Mouse (Mus musculus) heart, embryonic 16.5 days (tissue): ENCODE measurements at regions not wholly inside any gene's neighbourhood (a gene's known extent, or its start where the extent isn't known, plus 50 kb on each side); places are given as distances from the start of the nearest gene placed in this dataset.

Experiments
- ATAC-seq: fragments of 200-750 bp; cut with Nextera tagmentation; replicated peaks from 2 replicates; pipeline ENCODE4 v1.8.0; 2017; ENCODE audit warnings: moderate number of reproducible peaks; ENCODE audit not compliant: insufficient read depth, low FRiP score; ENCODE audit errors: extremely low read depth
- H3K27ac ChIP-seq: fragments of 300-500 bp; sonication (generic); 2 replicates; pipeline ENCODE4 v1.5.1; 2014; ENCODE audit warnings: mild to moderate bottlenecking, low read length, control low read depth, moderate library complexity
- H3K27me3 ChIP-seq: fragments of 300-500 bp; sonication (generic); 2 replicates; pipeline ENCODE4 v1.6.1; 2014; ENCODE audit warnings: low read length, mixed read lengths; ENCODE audit not compliant: control insufficient read depth, insufficient read depth
- H3K36me3 ChIP-seq: fragments of 300-500 bp; sonication (generic); 2 replicates; pipeline ENCODE4 v1.6.1; 2014; ENCODE audit not compliant: control insufficient read depth, insufficient read depth
- H3K4me1 ChIP-seq: fragments of 300-500 bp; sonication (generic); 2 replicates; pipeline ENCODE4 v1.6.1; 2014; ENCODE audit warnings: low read length, mixed read lengths; ENCODE audit not compliant: control insufficient read depth, insufficient read depth
- H3K4me2 ChIP-seq: fragments of 300-500 bp; sonication (generic); 2 replicates; pipeline ENCODE4 v1.6.1; 2014; ENCODE audit warnings: low read depth, mild to moderate bottlenecking, control low read depth, low read length
- H3K4me3 ChIP-seq: fragments of 300-500 bp; sonication (generic); 2 replicates; pipeline ENCODE4 v1.5.1; 2014; ENCODE audit warnings: mild to moderate bottlenecking, control low read depth, low read length
- H3K9ac ChIP-seq: fragments of 300-500 bp; sonication (generic); 2 replicates; pipeline ENCODE4 v1.6.1; 2014; ENCODE audit warnings: low read length, control low read depth
- H3K9me3 ChIP-seq: fragments of 300-500 bp; sonication (generic); replicated peaks from 2 replicates; pipeline ENCODE4 v1.6.1; 2016; ENCODE audit warnings: low read length; ENCODE audit not compliant: control insufficient read depth
- WGBS: fragments of 180-500 bp; shearing (Covaris S2); extraction: QIAGEN DNeasy Blood & Tissue Kit; methylation state at CpG from one replicate; pipeline ENCODE4 v1.1.7; 2014; 5-methylcytosine and 5-hydroxymethylcytosine counted together

- no peak for ATAC-seq
- no peaks in the 10 kb centered on the region for H3K36me3 ChIP-seq
- H3K4me3 ChIP-seq = no peak overlapping the region
- WGBS = 45% methylated on average over 3 of the region's 3 CpGs
- no peaks in the 10 kb centered on the region for H3K9me3 ChIP-seq
- H3K9ac ChIP-seq = no peak overlapping the region
- H3K27ac ChIP-seq = no peak overlapping the region
- H3K27me3 ChIP-seq = no peaks in the 10 kb centered on the region
- no peaks in the 10 kb centered on the region for H3K4me1 ChIP-seq
- no peak overlapping the region for H3K4me2 ChIP-seq
Observed at GRCm38 (mm10) chr3:18905769-18906168, 722.7 kb downstream of the 1700064H15Rik start.

GRCm38 (mm10) chr3:18906210-18906609 is 722.3 kb downstream of the 1700064H15Rik start:
- Histone ChIP-seq H3K4me3 (no peak overlapping the region), H3K27ac (no peak overlapping the region), H3K36me3 (no peaks in the 10 kb centered on the region), H3K9ac (no peak overlapping the region), H3K9me3 (no peaks in the 10 kb centered on the region), H3K27me3 (no peaks in the 10 kb centered on the region), H3K4me2 (no peak overlapping the region), H3K4me1 (no peaks in the 10 kb centered on the region)
- ATAC-seq = no peak
- WGBS = 59% methylated on average over 5 of the region's 5 CpGs

GRCm38 (mm10) chr3:18908737-18909136 is 719.7 kb downstream of the 1700064H15Rik start:
- ATAC-seq = no peak
- Histone ChIP-seq H3K9ac (no peak overlapping the region), H3K4me2 (no peak overlapping the region), H3K4me1 (no peaks in the 10 kb centered on the region), H3K4me3 (no peak overlapping the region), H3K9me3 (no peaks in the 10 kb centered on the region), H3K27me3 (no peaks in the 10 kb centered on the region), H3K27ac (no peak overlapping the region), H3K36me3 (no peaks in the 10 kb centered on the region)
- WGBS = 72% methylated on average over 1 of the region's 1 CpGs

GRCm38 (mm10) chr3:18928401-18929104 is 699.9 kb downstream of the 1700064H15Rik start:
- ATAC-seq = no peak
- 53% methylated on average over 3 of the region's 3 CpGs for WGBS
- no peak overlapping the region for H3K4me3 ChIP-seq
- no peak overlapping the region for H3K27ac ChIP-seq
- H3K4me2 ChIP-seq = no peak overlapping the region
- H3K9ac ChIP-seq = no peak overlapping the region
- H3K4me1 ChIP-seq = no peaks in the 10 kb centered on the region
- H3K27me3 ChIP-seq = no peaks in the 10 kb centered on the region
- no peaks in the 10 kb centered on the region for H3K9me3 ChIP-seq
- no peaks in the 10 kb centered on the region for H3K36me3 ChIP-seq

- H3K4me3 ChIP-seq = no peak overlapping the region
- H3K4me1 ChIP-seq = no peaks in the 10 kb centered on the region
- H3K9me3 ChIP-seq = no peaks in the 10 kb centered on the region
- H3K4me2 ChIP-seq = no peak overlapping the region
- WGBS = 78% methylated on average over 3 of the region's 3 CpGs
- H3K36me3 ChIP-seq = no peaks in the 10 kb centered on the region
- no peak overlapping the region for H3K27ac ChIP-seq
- no peak for ATAC-seq
- no peaks in the 10 kb centered on the region for H3K27me3 ChIP-seq
- no peak overlapping the region for H3K9ac ChIP-seq
Observed at GRCm38 (mm10) chr3:18929105-18929492, 699.4 kb downstream of the 1700064H15Rik start.

GRCm38 (mm10) chr3:18932983-18933726 is 695.3 kb downstream of the 1700064H15Rik start:
- no peak overlapping the region for H3K27ac ChIP-seq
- no peak overlapping the region for H3K9ac ChIP-seq
- H3K27me3 ChIP-seq = no peaks in the 10 kb centered on the region
- no peaks in the 10 kb centered on the region for H3K4me1 ChIP-seq
- 74% methylated on average over 13 of the region's 13 CpGs for whole genome bisulfite sequencing
- no peaks in the 10 kb centered on the region for H3K9me3 ChIP-seq
- no peaks in the 10 kb centered on the region for H3K36me3 ChIP-seq
- ATAC-seq = no peak
- H3K4me3 ChIP-seq = no peak overlapping the region
- no peak overlapping the region for H3K4me2 ChIP-seq

- 95% methylated on average over 2 of the region's 2 CpGs for WGBS
- no peaks in the 10 kb centered on the region for H3K9me3 ChIP-seq
Observed at GRCm38 (mm10) chr3:18934891-18935290, 693.6 kb downstream of the 1700064H15Rik start.

GRCm38 (mm10) chr3:18937333-18938122 is 690.9 kb downstream of the 1700064H15Rik start:
- WGBS = 70% methylated on average over 20 of the region's 20 CpGs
- Histone ChIP-seq H3K9ac (no peak overlapping the region), H3K4me1 (no peaks in the 10 kb centered on the region), H3K27me3 (no peaks in the 10 kb centered on the region), H3K9me3 (no peaks in the 10 kb centered on the region), H3K4me3 (no peak overlapping the region), H3K4me2 (no peak overlapping the region), H3K36me3 (no peaks in the 10 kb centered on the region), H3K27ac (no peak overlapping the region)
- no peak for ATAC-seq

More at GRCm38 (mm10) chr3:18934891-18935290, 693.6 kb downstream of the 1700064H15Rik start:
- no peak overlapping the region for H3K9ac ChIP-seq
- H3K27me3 ChIP-seq = no peaks in the 10 kb centered on the region
- H3K4me1 ChIP-seq = no peaks in the 10 kb centered on the region
- H3K4me3 ChIP-seq = no peak overlapping the region
- no peaks in the 10 kb centered on the region for H3K36me3 ChIP-seq
- ATAC-seq = no peak
- no peak overlapping the region for H3K27ac ChIP-seq
- no peak overlapping the region for H3K4me2 ChIP-seq
